Mouse (Mus musculus) natural killer cell, adult 2 months (primary cell): ENCODE results near the gene Cyp1a2.
A peak's percentile ranks its signal among the peaks of the same experiment; 100 is the strongest.

Experiments
- DNase-seq, 2 experiments: peaks; one replicate each; pipeline ENCODE4 v3.0.0; 2022; ENCODE audit warnings: low spot score in 2 of 2

The Cyp1a2 gene

GRCm38 (mm10) chr9:57671500-57671899 is 12.0 kb downstream of the Cyp1a2 start:
- DNase-seq = no peak

GRCm38 (mm10) chr9:57671037-57671436 is 12.5 kb downstream of the Cyp1a2 start:
- no peak for DNase-seq

GRCm38 (mm10) chr9:57669566-57669965 is 13.9 kb downstream of the Cyp1a2 start:
- DNase-seq = no peak

- DNase-seq = no peak
Measured at GRCm38 (mm10) chr9:57668277-57668676, 15.2 kb downstream of the Cyp1a2 start.

- no peak for DNase-seq
Measured at GRCm38 (mm10) chr9:57667817-57668216, 15.7 kb downstream of the Cyp1a2 start.

- no peak for DNase-seq
Measured at GRCm38 (mm10) chr9:57667136-57667535, 16.4 kb downstream of the Cyp1a2 start.

GRCm38 (mm10) chr9:57666536-57666935 is 17.0 kb downstream of the Cyp1a2 start:
- no peak for DNase-seq

GRCm38 (mm10) chr9:57664616-57665015 is 18.9 kb downstream of the Cyp1a2 start:
- DNase-seq = no peak

GRCm38 (mm10) chr9:57661552-57661951 is 22.0 kb downstream of the Cyp1a2 start:
- DNase-seq = no peak

- no peak for DNase-seq
Measured at GRCm38 (mm10) chr9:57660501-57660900, 23.0 kb downstream of the Cyp1a2 start.

GRCm38 (mm10) chr9:57659774-57660173 is 23.7 kb downstream of the Cyp1a2 start:
- DNase-seq = peak; percentile 45 to 67

- no peak for DNase-seq
Measured at GRCm38 (mm10) chr9:57658970-57659369, 24.5 kb downstream of the Cyp1a2 start.

GRCm38 (mm10) chr9:57657843-57658242 is 25.7 kb downstream of the Cyp1a2 start:
- DNase-seq = no peak

GRCm38 (mm10) chr9:57656631-57657350 is 26.7 kb downstream of the Cyp1a2 start:
- no peak for DNase-seq

- peak; percentile 91 to 96 for DNase-seq
Measured at GRCm38 (mm10) chr9:57655749-57656148, 27.8 kb downstream of the Cyp1a2 start.

- DNase-seq = no peak
Measured at GRCm38 (mm10) chr9:57654966-57655365, 28.5 kb downstream of the Cyp1a2 start.

- no peak for DNase-seq
Measured at GRCm38 (mm10) chr9:57653283-57653682, 30.2 kb downstream of the Cyp1a2 start, which contains the start of gene Csk. Gene Csk (minus strand): TSS chr9:57653631.

- no peak for DNase-seq
Measured at GRCm38 (mm10) chr9:57652855-57653254, 30.6 kb downstream of the Cyp1a2 start.

- DNase-seq = no peak
Measured at GRCm38 (mm10) chr9:57652351-57652750, 31.2 kb downstream of the Cyp1a2 start.

- peak; percentile 63 to 76 for DNase-seq
Measured at GRCm38 (mm10) chr9:57650786-57651311, 32.7 kb downstream of the Cyp1a2 start.

- no peak for DNase-seq
Measured at GRCm38 (mm10) chr9:57650130-57650785, 33.2 kb downstream of the Cyp1a2 start.

GRCm38 (mm10) chr9:57647286-57648108 is 36.0 kb downstream of the Cyp1a2 start:
- DNase-seq = no peak
